Mouse (Mus musculus): Measurements from ENCODE around the gene Itgb5. TPM values are rescaled to one million over a fixed set of nuclear protein-coding genes. Genes with fewer than 3 reads are reported as not detected.

The Itgb5 gene
- total RNA-seq, 1 experiment from 2014 or later = 212 TPM

- no peak for DNase-seq
These were observed 161.2 kb downstream of the Itgb5 start for GRCm38 (mm10) chr16:33990712-33991111.

GRCm38 (mm10) chr16:33994321-33994720 is 164.9 kb downstream of the Itgb5 start:
- DNase-seq = no peak

DNA sequence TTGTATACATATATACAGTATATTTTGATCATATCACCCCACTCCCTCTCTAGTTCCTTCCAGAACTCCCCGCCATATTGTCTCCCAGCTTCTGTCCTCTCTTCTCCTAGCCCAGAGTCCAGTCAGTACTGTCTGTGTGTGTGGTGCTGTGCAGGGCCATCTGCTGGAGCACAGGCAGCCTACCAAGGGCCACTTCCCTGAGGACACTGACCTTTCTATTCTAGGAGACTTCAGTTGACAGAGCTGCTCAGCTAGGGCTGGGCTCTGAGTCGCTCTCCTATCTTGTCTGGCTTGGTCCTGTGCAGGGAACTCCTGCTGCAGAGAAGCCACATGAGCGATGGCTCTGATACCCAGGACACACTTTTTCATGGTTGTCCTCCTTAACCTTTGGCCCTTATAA is 166.0 kb downstream of the Itgb5 start:
- no peak for DNase-seq

DNA sequence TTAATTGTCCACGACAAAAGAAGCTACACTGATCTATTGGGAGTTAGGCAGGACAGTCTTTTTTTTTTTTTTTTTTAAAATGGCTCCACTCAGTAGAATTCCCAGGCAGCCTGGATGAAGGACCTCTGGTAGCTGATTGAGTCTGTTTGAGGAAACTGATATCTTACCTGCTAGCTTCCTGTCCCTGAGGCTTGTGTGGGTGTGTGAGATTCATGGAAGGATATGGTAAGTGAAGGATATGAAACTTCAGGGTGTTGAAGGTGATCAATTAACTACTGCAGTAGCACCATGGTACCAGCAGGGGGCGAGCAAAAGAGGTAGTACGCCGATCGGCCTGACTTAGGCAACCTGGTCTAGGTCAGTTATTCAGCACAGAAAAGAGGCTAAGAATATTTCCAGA is 166.6 kb downstream of the Itgb5 start:
- DNase-seq = peak; percentile 51

DNA sequence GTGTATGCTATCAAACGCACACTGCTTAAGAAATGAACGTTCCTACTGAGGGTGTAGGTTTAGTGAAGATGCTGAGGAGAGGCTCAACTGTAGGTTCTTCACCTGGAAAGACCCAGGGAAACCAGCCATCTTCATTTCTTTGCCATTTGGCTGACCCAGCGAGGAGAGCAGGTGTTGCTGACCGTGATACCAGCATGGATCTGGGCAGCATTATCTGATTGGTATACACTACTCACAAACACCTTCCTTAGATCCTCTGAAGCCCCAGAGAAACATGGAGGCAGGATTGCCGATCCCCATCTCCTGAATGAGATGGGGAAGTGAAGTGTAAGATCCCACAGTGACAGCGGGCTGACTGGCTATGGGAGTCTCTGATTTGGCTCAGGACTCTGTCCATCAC is 168.5 kb downstream of the Itgb5 start:
- no peak for DNase-seq

Other genes with a start within 250 kb of the Itgb5 start
- 48.0 and 50.0 TPM in 2 replicates for gene Heg1, start 145.3 kb upstream of the Itgb5 start, total RNA-seq (2021)
- gene Muc13, start 35.6 kb upstream of the Itgb5 start, total RNA-seq (2021) = not detected in 2 replicates
- 48.2 and 55.5 TPM in 2 replicates for gene Umps, start 137.4 kb downstream of the Itgb5 start, total RNA-seq (2021)